Mouse (Mus musculus) cerebellum, adult 2 months (tissue): Measurements from ENCODE around the gene Arhgef3.

Source experiments
- CTCF ChIP-seq: fragments of 200-500 bp; IDR thresholded peaks from 2 replicates; pipeline ENCODE4 v1.5.1; 2011; ENCODE audit warnings: low read depth, mild to moderate bottlenecking, control low read depth, low read length, moderate library complexity, borderline replicate concordance; ENCODE audit not compliant: insufficient read depth
- POLR2A ChIP-seq: fragments of 200-500 bp; IDR thresholded peaks from 2 replicates; pipeline ENCODE4 v1.6.1; 2011; ENCODE audit warnings: low read length, control low read depth, borderline replicate concordance; ENCODE audit not compliant: insufficient read depth

GRCm38 (mm10) chr14:27393806-27394205 is 279.1 kb downstream of the Arhgef3 start:
- TF ChIP-seq POLR2A (no peak), CTCF (no peak)
